9 mouse cellular contexts compared by ENCODE assay signal in genomic region chr13:23752742-23753172, GRCm38 (mm10). TPM values are rescaled to one million over a fixed set of nuclear protein-coding genes. Genes with fewer than 3 reads are reported as not detected.
A peak's percentile ranks its signal among the peaks of the same experiment; 100 is the strongest.
DNase-seq lines count a peak whose midpoint lies in the region; ATAC-seq and TF ChIP-seq lines count a peak whose summit lies in the region.
"Had no signal": no experiment of that assay in that cellular context is flagged by ENCODE, and none has a peak within 500 bp of the region (broad histone marks: within the 10 kb centered on the region; RNA-seq: fewer than 3 reads in every experiment).

No protein-coding gene starts in this region.

- ATAC-seq in heart, embryonic 16.5 days (replicated peaks; ENCODE audit: extremely low read depth, insufficient read depth, low FRiP score) = no peak
- no peak for ATAC-seq in hindbrain, embryonic 15.5 days (ENCODE audit: low FRiP score, low read depth)
- no peak for ATAC-seq in midbrain, postnatal 0 days (ENCODE audit: low FRiP score)

- H3K27ac ChIP-seq in heart, embryonic 16.5 days (ENCODE audit: low read length) = peak overlapping the region; percentile 61
- peak overlapping the region; percentile 96 for H3K27ac ChIP-seq in bone marrow, adult 2 months (ENCODE audit: control insufficient read depth, insufficient read depth, low read depth, low read length, poor library complexity)
- no peak overlapping the region for H3K27ac ChIP-seq in hindbrain, embryonic 15.5 days (replicated peaks)
- H3K27ac ChIP-seq in midbrain, postnatal 0 days (ENCODE audit: low read depth, low read length) = no peak overlapping the region

- peak overlapping the region; percentile 62 for H3K4me2 ChIP-seq in heart, embryonic 16.5 days (ENCODE audit: low read depth, low read length)
- H3K4me2 ChIP-seq in hindbrain, embryonic 15.5 days = peak overlapping the region; percentile 87
- peak overlapping the region; percentile 36; the same call in 1 of the 2 replicates for H3K4me2 ChIP-seq in midbrain, postnatal 0 days (ENCODE audit: low read depth, low read length, poor library complexity, severe bottlenecking)

- no peak for TF ChIP-seq CTCF in bone marrow, adult 2 months (IDR thresholded peaks at IDR 0.05; ENCODE audit: control insufficient read depth, insufficient read depth, low read length)
- TF ChIP-seq CTCF in midbrain, postnatal 0 days (IDR thresholded peaks at IDR 0.05) = no peak

- H3K9me3 ChIP-seq in heart, embryonic 16.5 days (replicated peaks; ENCODE audit: control insufficient read depth, low read length) = no peaks in the 10 kb centered on the region
- no peaks in the 10 kb centered on the region for H3K9me3 ChIP-seq in hindbrain, embryonic 15.5 days
- H3K9me3 ChIP-seq in midbrain, postnatal 0 days (ENCODE audit: low read length) = no peaks in the 10 kb centered on the region

- 8% methylated on average over 6 of the region's 6 CpGs for WGBS in heart, embryonic 16.5 days
- 9% methylated on average over 6 of the region's 6 CpGs for WGBS in bone marrow, adult 2 months
- WGBS in hindbrain, embryonic 15.5 days = 3% methylated on average over 6 of the region's 6 CpGs
- WGBS in midbrain, postnatal 0 days = 2% methylated on average over 6 of the region's 6 CpGs

- H3K9ac ChIP-seq in heart, embryonic 16.5 days (ENCODE audit: low read length) = peak overlapping the region; percentile 57
- 0 out of 2 replicates have a peak overlapping the region, but pooled peaks have one; percentile 19 for H3K9ac ChIP-seq in hindbrain, embryonic 15.5 days
- no peak overlapping the region for H3K9ac ChIP-seq in midbrain, postnatal 0 days (replicated peaks; ENCODE audit: low read length, poor library complexity, severe bottlenecking)

- H3K36me3 ChIP-seq in heart, embryonic 16.5 days (ENCODE audit: control insufficient read depth, insufficient read depth) = no peaks in the 10 kb centered on the region
- H3K36me3 ChIP-seq in hindbrain, embryonic 15.5 days = no peaks in the 10 kb centered on the region
- no peaks in the 10 kb centered on the region for H3K36me3 ChIP-seq in midbrain, postnatal 0 days (ENCODE audit: insufficient read depth, low read length)

- intact Hi-C loops in heart, postnatal 25 days (cut with DNase I) = loop anchor here (5.0 to 10.0 kb wide), 3 partner anchors 170 to 1998 kb away; partner anchors contain the start of genes Hist1h2ak, Hist1h2bn, Hist1h4d and Hist1h4k

- peak overlapping the region; percentile 46 for H3K4me3 ChIP-seq in heart, embryonic 16.5 days (ENCODE audit: low read length)
- H3K4me3 ChIP-seq in bone marrow, adult 2 months (replicated peaks; ENCODE audit: control insufficient read depth, low read depth, low read length) = peak overlapping the region; percentile 74
- peak overlapping the region; percentile 19 for H3K4me3 ChIP-seq in hindbrain, embryonic 15.5 days
- H3K4me3 ChIP-seq in midbrain, postnatal 0 days (ENCODE audit: low read depth, low read length) = no peak overlapping the region

- TF ChIP-seq POLR2A in bone marrow, adult 2 months (IDR thresholded peaks at IDR 0.05; ENCODE audit: borderline replicate concordance, control insufficient read depth, low read depth, low read length) = no peak

- H3K4me1 ChIP-seq in heart, embryonic 16.5 days (ENCODE audit: control insufficient read depth, insufficient read depth, low read length) = peaks cover 11% of the 10 kb centered on the region
- H3K4me1 ChIP-seq in bone marrow, adult 2 months (ENCODE audit: control insufficient read depth, insufficient read depth, low read length) = peaks cover 2% of the 10 kb centered on the region; the same call in 1 of the 2 replicates
- H3K4me1 ChIP-seq in hindbrain, embryonic 15.5 days (replicated peaks) = peaks cover 21% of the 10 kb centered on the region
- peaks cover 4% of the 10 kb centered on the region; the same call in 1 of the 2 replicates for H3K4me1 ChIP-seq in midbrain, postnatal 0 days (ENCODE audit: insufficient read depth, low read length)

- no peaks in the 10 kb centered on the region for H3K27me3 ChIP-seq in heart, embryonic 16.5 days (ENCODE audit: control insufficient read depth, insufficient read depth, low read length)
- no peaks in the 10 kb centered on the region for H3K27me3 ChIP-seq in hindbrain, embryonic 15.5 days
- no peaks in the 10 kb centered on the region for H3K27me3 ChIP-seq in midbrain, postnatal 0 days (ENCODE audit: insufficient read depth, low read length)
- H3K27me3 ChIP-seq: Patski had no signal

- no peak for DNase-seq in heart, postnatal 25 days (ENCODE audit: low spot score)
- DNase-seq in midbrain, postnatal 0 days (ENCODE audit: low spot score) = no peak
- DNase-seq in layer of hippocampus, postnatal 10 days (ENCODE audit: low spot score in 2 of 2) = no peak
- DNase-seq in gastrocnemius, postnatal 10 days = no peak
- no peak for DNase-seq in frontal cortex, postnatal 36 days (ENCODE audit: low spot score in 2 of 2)

RNA-seq across cellular contexts. Expression of gene Hist1h3b, which starts 0.7 kb away (rescaled TPM):
- 3.2 and 5.0 TPM in 2 replicates for polyA plus RNA-seq in heart, embryonic 16.5 days (2015; fragmentation: Nextera tagmentation; extraction: Ambion mirVana)
- total RNA-seq in heart, postnatal 25 days (2021) = 10 to 100 TPM; 19.3 to 26.5 TPM
- 19.6 TPM in 1 of 2 replicates, not detected in the other for polyA plus RNA-seq in bone marrow, adult 2 months (2011; ENCODE audit: insufficient read depth, insufficient read length, low replicate concordance, missing spikeins)
- 1.8 and 3.1 TPM in 2 replicates for polyA plus RNA-seq in hindbrain, embryonic 15.5 days (2015; fragmentation: Nextera tagmentation; extraction: Ambion mirVana)
- total RNA-seq in midbrain, postnatal 0 days (2014; rRNA removed) = 124 and 290 TPM in 2 replicates
- 0.50 and 0.51 TPM in 2 replicates for polyA plus RNA-seq in midbrain, postnatal 0 days (2015; fragmentation: Nextera tagmentation; extraction: Ambion mirVana)
- total RNA-seq in layer of hippocampus, postnatal 10 days (2021) = 10 to 100 TPM; 67.7 to 73.1 TPM
- total RNA-seq in gastrocnemius, postnatal 10 days (2021) = 100 to 1,000 TPM; 213 to 261 TPM

RNA-seq across cellular contexts. Expression of gene Hist1h2ab, which starts 1.8 kb away (rescaled TPM):
- 17.0 and 20.0 TPM in 2 replicates for polyA plus RNA-seq in heart, embryonic 16.5 days (2015; fragmentation: Nextera tagmentation; extraction: Ambion mirVana)
- 10 to 100 TPM; 12.7 to 17.0 TPM for total RNA-seq in heart, postnatal 25 days (2021)
- 30.3 and 31.4 TPM in 2 replicates for polyA plus RNA-seq in bone marrow, adult 2 months (2011; ENCODE audit: insufficient read depth, insufficient read length, low replicate concordance, missing spikeins)
- polyA plus RNA-seq in hindbrain, embryonic 15.5 days (2015; fragmentation: Nextera tagmentation; extraction: Ambion mirVana) = 7.4 and 9.8 TPM in 2 replicates
- 98.5 and 290 TPM in 2 replicates for total RNA-seq in midbrain, postnatal 0 days (2014; rRNA removed)
- 2.1 and 2.4 TPM in 2 replicates for polyA plus RNA-seq in midbrain, postnatal 0 days (2015; fragmentation: Nextera tagmentation; extraction: Ambion mirVana)
- 10 to 100 TPM; 65.7 to 68.4 TPM for total RNA-seq in layer of hippocampus, postnatal 10 days (2021)
- 100 to 1,000 TPM; 187 to 217 TPM for total RNA-seq in gastrocnemius, postnatal 10 days (2021)

RNA-seq across cellular contexts. Expression of gene Hist1h4b, which starts 4.1 kb away (rescaled TPM):
- 1.2 and 1.5 TPM in 2 replicates for polyA plus RNA-seq in heart, embryonic 16.5 days (2015; fragmentation: Nextera tagmentation; extraction: Ambion mirVana)
- 10 to 100 TPM; 13.3 to 23.6 TPM for total RNA-seq in heart, postnatal 25 days (2021)
- polyA plus RNA-seq in bone marrow, adult 2 months (2011; ENCODE audit: insufficient read depth, insufficient read length, low replicate concordance, missing spikeins) = 275 and 281 TPM in 2 replicates
- 1.1 and 1.9 TPM in 2 replicates for polyA plus RNA-seq in hindbrain, embryonic 15.5 days (2015; fragmentation: Nextera tagmentation; extraction: Ambion mirVana)
- total RNA-seq in midbrain, postnatal 0 days (2014; rRNA removed) = 143 and 315 TPM in 2 replicates
- polyA plus RNA-seq in midbrain, postnatal 0 days (2015; fragmentation: Nextera tagmentation; extraction: Ambion mirVana) = 1.6 and 2.0 TPM in 2 replicates
- 10 to 100 TPM; 80.9 to 84.6 TPM for total RNA-seq in layer of hippocampus, postnatal 10 days (2021)
- total RNA-seq in gastrocnemius, postnatal 10 days (2021) = 100 to 1,000 TPM; 131 to 149 TPM

RNA-seq across cellular contexts. Expression of gene Hist1h2bb, which starts 6.2 kb away (rescaled TPM):
- 0.98 and 2.2 TPM in 2 replicates for polyA plus RNA-seq in heart, embryonic 16.5 days (2015; fragmentation: Nextera tagmentation; extraction: Ambion mirVana)
- 10 to 100 TPM in 1 of 2 experiments, 1 to 10 TPM in 1; 9.6 to 11.4 TPM for total RNA-seq in heart, postnatal 25 days (2021)
- 65.7 and 136 TPM in 2 replicates for polyA plus RNA-seq in bone marrow, adult 2 months (2011; ENCODE audit: insufficient read depth, insufficient read length, low replicate concordance, missing spikeins)
- 0.54 TPM in 1 of 2 replicates, not detected in the other for polyA plus RNA-seq in hindbrain, embryonic 15.5 days (2015; fragmentation: Nextera tagmentation; extraction: Ambion mirVana)
- 491 and 821 TPM in 2 replicates for total RNA-seq in midbrain, postnatal 0 days (2014; rRNA removed)
- polyA plus RNA-seq in midbrain, postnatal 0 days (2015; fragmentation: Nextera tagmentation; extraction: Ambion mirVana) = 0.61 TPM in 1 of 2 replicates, not detected in the other
- total RNA-seq in layer of hippocampus, postnatal 10 days (2021) = 10 to 100 TPM; 38.1 to 45.9 TPM
- total RNA-seq in gastrocnemius, postnatal 10 days (2021) = 100 to 1,000 TPM; 106 to 125 TPM

RNA-seq across cellular contexts. Expression of gene Hist1h3c, which starts 7.4 kb away (rescaled TPM):
- 3.0 and 3.8 TPM in 2 replicates for polyA plus RNA-seq in heart, embryonic 16.5 days (2015; fragmentation: Nextera tagmentation; extraction: Ambion mirVana)
- 1 to 10 TPM; 3.2 to 9.1 TPM for total RNA-seq in heart, postnatal 25 days (2021)
- 42.2 and 62.6 TPM in 2 replicates for polyA plus RNA-seq in bone marrow, adult 2 months (2011; ENCODE audit: insufficient read depth, insufficient read length, low replicate concordance, missing spikeins)
- polyA plus RNA-seq in hindbrain, embryonic 15.5 days (2015; fragmentation: Nextera tagmentation; extraction: Ambion mirVana) = 1.1 and 1.6 TPM in 2 replicates
- 206 and 420 TPM in 2 replicates for total RNA-seq in midbrain, postnatal 0 days (2014; rRNA removed)
- polyA plus RNA-seq in midbrain, postnatal 0 days (2015; fragmentation: Nextera tagmentation; extraction: Ambion mirVana) = not detected in 2 replicates
- 10 to 100 TPM; 23.5 to 26.8 TPM for total RNA-seq in layer of hippocampus, postnatal 10 days (2021)
- total RNA-seq in gastrocnemius, postnatal 10 days (2021) = 10 to 100 TPM; 86.2 to 86.5 TPM

Comparison
In these comparisons a context has a peak if more than half of its experiments do, and no peak if none do; other contexts are left out.
1. H3K27ac ChIP-seq: peak in heart, embryonic 16.5 days (single experiment) and bone marrow, adult 2 months (single experiment); none in hindbrain, embryonic 15.5 days (single experiment) and midbrain, postnatal 0 days (single experiment).
2. H3K4me2 ChIP-seq: peak in every context shown above with its lines; median percentile 87 in hindbrain, embryonic 15.5 days; 62 in heart, embryonic 16.5 days; 36 in midbrain, postnatal 0 days.